Mouse (Mus musculus) erythroblast, adult 5-6 weeks (primary cell): ENCODE data around the gene H2-DMb2. TPM values are rescaled to one million over a fixed set of nuclear protein-coding genes. Genes with fewer than 3 reads are reported as not detected.

Experiments
- ATAC-seq: replicated peaks from 2 replicates; pipeline ENCODE4 v1.8.0; 2016; ENCODE audit warnings: moderate number of reproducible peaks, mild to moderate bottlenecking, moderate TSS enrichment, inconsistent platforms; ENCODE audit not compliant: poor library complexity, low FRiP score, severe bottlenecking
- total RNA-seq, 2 experiments: library from RNA; stranded (forward) in 1 of 2; stranded (reverse) in 1 of 2; fragments of 150-400 nt in 1 of 2; fragments of 200-764, 138-1000 nt in 1 of 2; gene quantifications; 2 replicates each; pipeline versions ENCODE4 v1.2.3 to v1.2.4; 2015 to 2017; ENCODE audit warnings: low replicate concordance in 2 of 2

Gene H2-DMb2
- total RNA-seq (2015; ENCODE audit: low replicate concordance) (2.5 TPM in 1 of 2 replicates, not detected in the other), total RNA-seq (2017; ENCODE audit: low replicate concordance) (3.2 and 3.6 TPM in 2 replicates)

DNA sequence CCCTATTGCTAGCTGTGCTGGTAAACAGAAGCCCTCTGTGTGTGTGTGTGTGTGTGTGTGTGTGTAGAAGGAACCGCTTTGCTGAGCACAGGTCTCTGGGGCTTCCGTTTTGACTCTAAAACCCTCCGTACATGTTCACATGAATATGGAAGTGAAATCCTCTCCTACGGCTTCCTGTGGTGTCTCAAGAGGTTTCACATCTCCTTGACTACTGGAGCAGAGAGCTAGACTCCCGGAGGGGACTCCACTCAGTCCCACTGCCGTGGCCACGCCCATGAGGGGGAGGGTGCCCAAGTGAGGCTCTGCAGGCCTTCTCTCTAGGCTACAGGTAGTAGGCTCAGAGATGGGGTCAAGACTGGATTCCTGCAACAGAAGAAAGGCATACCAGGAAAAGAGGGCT is at the start of gene H2-DMb2:
H2-DMb2 (plus strand) TSS at position 275 of the 400 bp plus-strand sequence.
- ATAC-seq: no peak

DNA sequence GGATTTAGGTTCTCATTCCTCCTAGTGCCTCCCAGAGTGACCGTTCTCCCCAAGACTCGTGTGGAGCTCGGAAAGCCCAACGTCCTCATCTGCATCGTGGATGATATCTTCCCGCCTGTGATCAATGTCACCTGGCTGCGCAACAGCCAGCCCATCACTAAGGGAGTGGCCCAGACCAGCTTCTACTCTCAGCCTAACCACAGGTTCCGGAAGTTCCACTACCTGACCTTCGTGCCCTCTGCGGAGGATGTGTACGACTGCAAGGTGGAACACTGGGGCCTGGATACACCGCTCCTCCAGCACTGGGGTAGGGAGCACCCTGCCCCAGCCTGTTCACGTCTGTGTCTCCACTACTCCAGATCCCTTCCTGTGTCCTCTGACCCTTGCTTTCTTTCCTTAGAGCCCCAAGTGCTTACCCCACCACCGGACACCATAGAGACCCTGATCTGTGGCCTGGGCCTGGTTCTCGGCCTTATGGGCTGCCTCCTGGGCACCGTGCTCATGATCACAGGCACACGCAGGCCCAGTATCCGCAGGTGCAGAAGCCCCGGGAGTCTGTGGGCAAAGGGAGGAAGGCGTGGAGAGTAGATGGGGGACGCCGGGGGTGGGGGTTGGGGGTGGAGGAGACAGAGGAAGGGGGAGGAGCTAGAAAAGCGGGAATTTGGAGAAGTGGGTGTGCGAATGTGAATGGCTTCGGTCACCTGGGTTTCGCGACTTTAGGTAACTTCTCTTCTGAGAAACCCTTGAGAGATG is 48.6 kb upstream of the H2-DMb2 start:
- no peak for ATAC-seq

DNA sequence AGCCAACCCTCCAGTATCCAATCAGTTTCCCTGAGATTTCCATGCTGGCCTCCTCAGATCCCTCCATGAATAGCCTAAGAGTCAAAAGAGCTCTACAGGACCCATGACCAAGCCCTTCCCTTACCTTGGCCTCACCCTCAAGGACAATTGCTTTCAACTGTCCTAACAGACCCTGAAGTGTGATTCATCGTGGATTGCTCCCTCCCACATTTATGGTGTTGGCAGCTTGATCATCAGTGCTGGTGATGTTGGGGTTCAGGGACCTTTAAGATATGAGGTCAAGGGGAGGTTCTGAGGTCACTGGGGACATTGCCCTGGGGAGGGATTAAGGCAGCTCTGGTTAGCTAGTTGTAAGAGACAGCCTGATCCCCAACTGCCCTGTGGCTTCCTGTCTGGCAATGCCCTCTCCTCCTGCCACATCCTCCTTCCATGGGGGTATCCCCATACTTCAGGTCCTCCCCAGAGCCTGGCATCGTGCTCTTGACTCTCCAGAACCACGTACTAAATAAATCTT is 46.6 kb upstream of the H2-DMb2 start:
- ATAC-seq: no peak

DNA sequence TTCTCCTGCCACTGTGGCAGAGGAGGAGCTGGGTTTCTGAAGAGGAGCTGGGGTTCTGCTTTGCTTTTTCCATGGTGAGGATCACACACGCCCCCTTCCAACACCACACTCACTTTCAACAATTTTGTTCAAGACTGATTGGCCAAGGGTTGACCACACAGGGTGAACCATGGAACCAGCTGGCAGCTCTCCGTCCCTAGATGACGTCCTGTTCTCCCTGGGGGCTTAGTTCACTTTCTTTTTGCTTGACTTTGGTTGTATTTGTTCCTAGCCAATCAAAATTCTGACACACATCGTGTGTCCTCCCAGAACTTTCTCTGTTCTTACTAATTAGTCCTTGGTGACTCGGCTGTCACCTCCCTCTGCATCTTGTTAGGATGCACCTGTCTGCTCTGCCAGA is 45.8 kb upstream of the H2-DMb2 start:
- no peak for ATAC-seq

DNA sequence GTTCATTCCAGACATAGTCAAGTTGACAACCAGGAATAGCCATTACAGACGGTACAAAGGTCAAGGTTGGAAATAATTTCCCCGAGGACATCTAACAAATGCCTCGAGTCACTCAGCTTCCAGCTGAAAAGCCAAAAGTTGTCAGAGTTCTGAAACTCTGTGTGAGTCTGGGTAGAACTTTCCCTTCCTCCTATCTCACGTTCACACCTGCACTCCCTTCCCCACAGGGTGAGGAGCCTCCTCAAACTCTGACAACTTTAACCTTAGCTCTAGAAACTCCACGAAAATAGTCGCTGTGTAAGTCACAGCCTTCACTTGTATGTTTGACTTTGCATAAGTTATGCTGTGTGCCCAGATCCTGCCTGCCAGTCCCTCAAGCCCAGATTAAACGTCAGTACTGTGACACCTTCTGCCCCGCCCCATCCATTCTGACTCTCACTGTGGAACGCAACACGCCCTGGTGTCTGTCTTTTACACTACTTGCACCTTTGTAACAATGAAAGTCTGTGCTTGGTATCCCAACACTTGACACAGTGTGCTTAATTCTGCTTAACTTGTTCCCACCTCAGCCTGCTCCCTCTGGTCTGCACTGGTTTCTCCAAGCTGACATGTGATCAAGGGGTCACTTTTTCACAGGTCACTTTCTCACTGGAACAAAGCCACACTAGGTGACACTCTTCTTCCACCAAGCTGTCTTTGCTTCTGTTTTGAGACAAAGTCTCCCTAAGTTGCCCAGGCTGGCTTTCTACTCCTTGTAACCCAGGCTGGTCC is 44.2 kb upstream of the H2-DMb2 start:
- ATAC-seq: no peak

DNA sequence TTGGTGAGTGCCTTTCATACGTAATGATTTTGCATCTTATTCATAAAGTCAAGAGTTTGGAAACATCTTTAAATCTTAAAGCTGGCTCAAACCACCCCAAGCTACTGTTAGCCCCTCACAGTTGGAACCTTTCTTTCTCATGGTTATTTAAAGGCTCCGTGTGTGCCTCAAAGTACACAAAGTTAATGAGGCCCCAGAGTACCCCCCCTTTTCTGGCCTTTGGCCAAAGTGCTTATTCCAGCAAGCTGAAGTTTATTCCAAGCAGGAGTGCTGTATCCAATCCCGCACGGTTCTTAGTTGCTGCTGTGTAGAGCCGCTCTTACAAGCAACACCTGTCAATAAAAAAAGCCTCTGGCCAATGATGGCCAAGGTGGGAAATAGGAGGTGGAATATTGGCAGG is 43.6 kb upstream of the H2-DMb2 start:
- ATAC-seq: no peak

DNA sequence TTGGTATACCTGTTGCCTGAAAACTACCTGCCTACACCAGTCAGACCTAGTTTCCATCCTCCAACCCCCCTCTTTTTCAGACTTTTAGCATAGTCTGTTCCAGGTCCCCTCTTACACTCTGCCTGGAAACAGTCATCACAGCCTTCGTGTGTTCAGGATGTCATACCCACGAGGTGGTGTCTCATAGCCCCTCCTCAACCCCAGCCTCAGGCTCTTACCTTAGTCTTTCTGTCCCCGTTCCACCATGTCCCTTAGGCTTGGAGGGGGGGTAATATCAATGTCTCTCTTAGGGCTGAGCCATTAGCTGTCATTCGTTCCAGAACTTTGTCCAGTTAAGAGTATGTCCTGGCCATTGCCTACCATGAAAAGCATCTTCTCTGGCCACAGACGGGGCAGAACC is 41.9 kb upstream of the H2-DMb2 start:
- peak; percentile 43 for ATAC-seq

DNA sequence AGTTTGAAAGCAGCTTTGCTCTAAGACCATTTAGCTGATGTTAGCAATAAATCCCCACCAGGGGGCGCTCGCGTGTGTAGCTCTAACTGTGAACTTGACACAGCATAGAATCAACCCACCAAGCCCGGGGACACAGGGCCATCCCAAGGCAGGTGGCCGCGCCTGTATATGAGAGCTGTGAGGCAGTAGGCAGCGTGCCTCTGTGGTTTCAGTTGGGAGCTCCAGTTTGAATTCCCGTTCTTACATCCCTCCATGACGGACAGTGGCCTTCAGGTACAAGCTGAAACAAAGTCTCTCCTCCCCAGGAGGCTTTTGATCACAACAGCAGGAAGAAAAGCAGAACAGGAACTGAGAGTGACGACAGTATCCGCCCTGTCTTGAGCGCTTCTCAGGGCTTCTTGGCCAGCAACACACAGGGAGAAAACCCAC is 41.5 kb upstream of the H2-DMb2 start:
- peak; percentile 89 for ATAC-seq

DNA sequence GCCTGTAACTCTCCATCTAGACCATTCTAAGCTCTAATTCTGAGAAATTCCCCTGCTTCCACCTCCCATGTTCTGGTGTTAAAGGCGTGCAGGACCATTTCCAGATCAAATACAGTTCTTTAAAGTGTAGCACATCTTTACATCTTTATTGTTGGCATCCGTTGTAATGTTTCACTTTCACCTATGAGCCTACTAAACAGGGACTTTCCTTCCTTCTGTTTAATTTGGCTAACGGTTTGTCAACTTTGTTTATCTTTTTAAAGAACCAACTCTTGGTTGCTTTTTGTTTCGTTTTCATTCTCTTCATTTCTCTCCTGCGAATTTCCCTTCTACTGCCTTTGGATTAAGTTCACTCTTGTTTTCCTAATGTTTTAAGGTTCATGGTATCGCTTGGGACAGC is 40.3 kb upstream of the H2-DMb2 start:
- no peak for ATAC-seq

DNA sequence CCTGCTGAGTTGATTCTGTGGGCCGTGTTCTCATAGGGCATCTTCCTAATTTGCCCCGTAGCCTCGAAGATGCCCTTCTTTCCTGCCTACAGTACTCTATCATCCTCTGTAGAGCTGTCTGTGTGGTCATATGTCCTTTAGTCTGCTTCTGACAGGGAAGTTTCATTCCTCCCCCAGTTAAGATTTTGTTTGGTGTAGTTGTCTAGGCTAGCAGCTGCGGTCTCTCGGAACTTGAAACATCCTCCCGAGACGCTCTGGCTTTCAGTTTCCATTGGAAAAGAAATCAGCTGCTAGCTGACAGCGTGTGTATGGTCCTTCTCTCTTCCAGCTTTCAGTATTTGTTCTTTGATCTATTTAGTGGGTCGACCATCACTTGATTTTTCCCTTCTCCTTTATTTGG is 38.3 kb upstream of the H2-DMb2 start:
- no peak for ATAC-seq

DNA sequence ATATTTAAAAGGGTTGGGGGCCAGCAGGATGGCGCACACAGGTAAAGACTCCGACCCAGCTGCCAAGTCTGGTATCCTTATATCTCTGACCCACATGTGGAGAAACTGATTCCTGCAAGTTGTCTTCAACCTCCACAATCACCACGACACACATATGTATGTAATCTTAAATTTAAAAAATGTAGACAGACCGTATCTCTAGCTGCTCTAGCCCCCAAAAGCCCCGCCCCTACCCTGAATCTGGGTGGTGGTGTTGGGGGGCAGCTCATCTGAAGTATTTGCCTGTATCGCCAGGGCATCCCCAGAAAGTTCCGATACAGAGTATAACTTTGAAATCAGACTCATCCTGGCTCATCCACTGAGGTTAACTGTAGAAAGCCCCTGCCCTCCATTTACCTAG is 36.6 kb upstream of the H2-DMb2 start:
- no peak for ATAC-seq

DNA sequence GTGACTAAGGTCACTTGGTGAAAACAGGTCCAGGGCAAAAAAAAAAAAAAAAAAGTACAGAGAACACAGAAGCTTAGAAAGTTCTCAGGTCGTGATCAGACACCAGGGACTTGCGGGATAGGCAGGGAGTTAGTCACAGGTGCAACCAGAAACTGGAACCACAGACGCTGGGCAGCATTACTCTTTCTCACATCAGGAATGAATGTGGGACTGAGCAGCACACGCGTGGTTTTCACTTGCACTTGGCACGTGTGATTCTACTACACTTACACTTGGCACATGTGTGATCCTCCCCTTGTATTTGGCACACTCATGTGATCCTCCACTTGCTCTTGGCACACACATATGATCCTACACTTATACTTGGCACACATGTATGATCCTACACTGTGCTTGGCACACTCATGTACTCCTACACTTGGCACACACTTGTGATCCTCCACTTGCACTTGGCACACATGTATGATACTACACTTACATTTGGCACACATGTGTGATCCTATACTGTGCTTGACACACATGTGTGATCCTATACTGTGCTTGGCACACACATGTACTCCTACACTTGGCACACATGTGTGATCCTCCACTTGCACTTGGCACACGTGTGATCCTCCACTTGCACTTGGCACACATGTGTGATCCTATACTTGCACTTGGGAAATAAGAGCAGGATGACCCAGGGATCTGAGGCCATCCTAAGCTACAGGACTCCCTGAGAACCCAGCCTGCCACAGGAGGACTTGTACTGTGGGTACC is 35.8 kb upstream of the H2-DMb2 start:
- no peak for ATAC-seq

DNA sequence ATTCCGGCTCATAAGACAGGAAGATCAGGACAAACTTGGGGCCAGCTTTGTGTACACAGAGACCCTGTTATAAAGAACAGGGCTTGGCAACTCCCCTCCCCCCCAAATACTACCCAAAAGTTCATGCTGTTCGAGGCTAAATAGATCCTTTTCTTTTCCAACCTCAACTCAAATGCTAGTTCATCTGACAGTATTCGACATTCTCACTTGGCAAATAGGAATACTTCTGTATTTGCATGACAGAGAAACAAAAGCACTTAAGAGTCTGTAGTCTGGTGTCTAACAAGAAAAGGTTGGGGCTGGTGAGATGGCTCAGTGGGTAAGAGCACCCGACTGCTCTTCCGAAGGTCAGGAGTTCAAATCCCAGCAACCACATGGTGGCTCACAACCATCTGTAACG is 34.6 kb upstream of the H2-DMb2 start:
- no peak for ATAC-seq

DNA sequence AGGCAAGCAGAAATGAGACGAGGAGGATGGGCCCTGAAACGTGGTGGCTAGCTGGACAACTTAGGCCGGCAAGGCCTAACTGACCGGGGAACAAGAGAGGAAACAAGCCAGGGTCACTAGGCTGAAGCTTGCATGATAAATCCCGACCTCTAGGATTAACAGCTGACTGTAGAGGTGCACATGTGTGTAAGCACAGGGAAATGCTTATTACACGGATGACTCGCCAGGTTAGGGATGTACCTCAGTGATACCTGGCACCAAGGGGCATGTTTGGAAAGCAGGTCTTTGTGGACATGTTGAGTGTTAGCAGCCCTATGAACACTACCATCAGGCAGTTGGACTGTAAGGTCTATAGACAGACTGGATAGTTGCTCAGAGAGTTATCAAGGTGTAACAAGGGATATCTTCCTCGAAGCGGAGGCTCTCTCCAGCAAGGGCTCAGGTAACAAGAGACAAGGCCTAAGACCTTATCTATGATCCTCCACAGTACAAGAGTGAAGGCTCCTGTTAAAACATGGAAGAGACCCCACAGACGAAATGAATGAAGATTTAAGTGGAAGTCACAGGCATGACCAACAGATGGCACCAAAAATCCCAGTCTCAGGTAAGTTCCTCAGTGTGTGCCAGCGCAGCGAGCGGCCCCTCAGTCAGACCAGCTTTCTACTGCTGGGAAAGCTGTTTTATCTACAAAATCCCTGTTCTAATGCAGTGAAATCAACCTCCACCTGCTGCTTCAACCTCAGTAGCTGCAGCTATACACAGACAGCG is 33.9 kb upstream of the H2-DMb2 start:
- ATAC-seq: peak; percentile 30; the same call in 1 of the 2 replicates

DNA sequence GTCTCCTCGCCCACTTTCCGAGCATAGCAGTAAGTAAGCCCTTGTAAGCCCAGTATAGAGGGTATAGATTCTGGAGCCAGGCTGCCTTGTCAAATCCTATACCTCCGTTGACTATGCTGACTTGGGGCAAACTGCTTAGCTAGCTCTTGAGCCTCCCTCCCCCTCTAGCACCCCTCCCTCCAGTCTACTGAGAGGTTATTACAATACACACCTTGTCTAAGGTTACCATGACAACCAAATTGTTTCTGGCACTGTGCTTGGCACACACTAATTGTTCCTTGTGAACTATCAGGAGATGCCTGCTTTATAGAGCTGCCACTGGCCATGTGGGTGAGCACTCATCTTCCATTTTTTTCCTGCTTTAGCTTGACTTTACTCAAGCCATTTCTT is 33.3 kb upstream of the H2-DMb2 start:
- no peak for ATAC-seq

DNA sequence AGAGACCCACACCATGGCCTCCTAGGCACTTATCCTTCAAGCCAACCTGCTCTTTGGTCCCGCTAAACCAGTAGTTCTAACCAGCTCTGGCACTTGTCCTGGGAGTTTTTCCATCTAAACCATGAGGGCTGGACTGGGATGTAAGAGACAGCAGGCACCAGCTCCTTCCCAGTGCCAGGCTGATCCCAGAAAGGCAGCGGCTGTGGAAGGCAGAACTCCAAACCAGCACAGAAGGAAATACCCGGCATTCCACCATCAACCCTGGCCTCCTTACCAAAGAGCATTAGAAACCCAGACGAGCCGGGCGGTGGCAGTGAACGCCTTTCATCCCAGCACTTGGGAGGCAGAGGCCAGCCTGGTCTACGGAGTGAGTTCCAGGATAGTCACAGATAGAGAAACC is 32.8 kb upstream of the H2-DMb2 start:
- ATAC-seq: no peak

DNA sequence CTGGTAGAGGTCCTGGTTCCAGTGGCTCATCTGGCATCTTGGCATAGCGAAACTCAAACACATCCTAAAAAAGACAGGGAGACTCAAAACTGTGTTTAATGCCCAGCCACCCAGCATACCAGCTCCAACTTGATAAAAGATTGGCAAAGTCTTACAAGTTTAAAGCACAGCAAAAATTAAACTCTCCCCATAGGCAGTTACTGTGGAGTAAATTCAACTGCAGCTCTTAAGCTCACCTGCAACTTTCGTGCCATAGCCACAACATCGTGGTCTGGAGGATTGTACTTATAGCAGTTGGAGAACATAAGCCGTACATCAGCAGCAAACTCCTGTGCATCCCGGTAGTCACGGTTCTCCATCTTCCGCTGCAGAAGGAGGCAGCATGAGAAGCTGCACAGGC is 29.0 kb upstream of the H2-DMb2 start:
- ATAC-seq: no peak

DNA sequence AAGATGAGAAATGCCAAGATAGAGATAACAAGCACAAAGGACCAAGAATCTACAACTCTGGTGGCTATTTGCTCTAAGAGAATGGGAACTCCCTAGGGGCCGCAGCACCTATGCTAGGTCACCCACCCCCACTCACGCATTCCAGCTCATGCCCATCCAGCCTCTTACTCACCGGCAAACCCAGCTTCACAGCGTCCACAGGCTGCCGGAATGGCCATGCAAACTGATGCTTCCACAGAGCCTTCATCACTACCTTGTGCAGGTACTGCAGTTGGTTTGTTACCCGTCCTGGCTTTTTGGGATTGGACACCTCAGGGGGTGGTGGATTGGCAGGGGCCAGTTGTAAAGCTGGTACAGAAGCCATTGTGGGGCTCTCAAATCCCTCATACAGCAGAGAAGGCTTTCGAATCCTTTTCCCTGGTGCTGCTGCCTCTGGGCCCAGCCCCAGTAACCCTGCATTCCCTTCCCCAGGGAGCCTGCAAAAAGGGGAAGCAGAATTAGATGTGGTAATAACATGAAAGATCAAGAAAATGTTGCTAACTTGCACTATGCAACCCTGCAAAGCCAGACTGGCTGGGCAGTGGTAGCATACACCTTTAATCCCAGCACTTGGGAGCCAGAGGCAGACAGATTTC is 26.3 kb upstream of the H2-DMb2 start:
- no peak for ATAC-seq
